Mouse (Mus musculus) lung, adult 2 months (tissue): Measurements from ENCODE around the gene Hdac9.

Experiments
- CTCF ChIP-seq: fragments of 200-500 bp; IDR thresholded peaks from 2 replicates; pipeline ENCODE4 v1.5.1; 2011; ENCODE audit warnings: mild to moderate bottlenecking, low read length, control low read depth; ENCODE audit not compliant: insufficient read depth
- POLR2A ChIP-seq: fragments of 200-500 bp; IDR thresholded peaks from 2 replicates; pipeline ENCODE4 v1.6.1; 2011; ENCODE audit warnings: low read depth, mild to moderate bottlenecking, control low read depth, low read length, borderline replicate concordance; ENCODE audit errors: extremely low read depth

GRCm38 (mm10) chr12:34673539-34673938, 243.4 kb downstream of the Hdac9 start:
- TF ChIP-seq CTCF, result no peak
- no peak for TF ChIP-seq POLR2A
